Mouse (Mus musculus): ENCODE data around the gene Rapgef2. TPM values are rescaled to one million over a fixed set of nuclear protein-coding genes. Genes with fewer than 3 reads are reported as not detected.
"Not testable (repeated sequence)": the region's sequence is repeated elsewhere in the genome, so short reads cannot be mapped to it uniquely, and the experiment has no call there.

The Rapgef2 gene
- total RNA-seq, 2 experiments from 2014 or later: 13.5 to 20.6 TPM

GRCm38 (mm10) chr3:79202275-79203153 lies 83.8 kb downstream of the Rapgef2 start:
- DNase-seq: peak; percentile 53

GRCm38 (mm10) chr3:79196708-79197437 lies 89.4 kb downstream of the Rapgef2 start:
- DNase-seq: no peak

- no peak for DNase-seq
These were observed 91.0 kb downstream of the Rapgef2 start for GRCm38 (mm10) chr3:79195280-79195679.

- peak; percentile 47 for DNase-seq
These were observed 92.1 kb downstream of the Rapgef2 start for GRCm38 (mm10) chr3:79194111-79194793.

GRCm38 (mm10) chr3:79193001-79193400 lies 93.3 kb downstream of the Rapgef2 start:
- DNase-seq: peak; percentile 77

- DNase-seq: no peak
These were observed 94.3 kb downstream of the Rapgef2 start for GRCm38 (mm10) chr3:79191981-79192380.

GRCm38 (mm10) chr3:79191471-79191870 lies 94.8 kb downstream of the Rapgef2 start:
- DNase-seq: no peak

GRCm38 (mm10) chr3:79190377-79190776 lies 95.9 kb downstream of the Rapgef2 start:
- DNase-seq: no peak

GRCm38 (mm10) chr3:79187912-79188311 lies 98.4 kb downstream of the Rapgef2 start:
- no peak for DNase-seq

GRCm38 (mm10) chr3:79182290-79182689 lies 104.0 kb downstream of the Rapgef2 start:
- DNase-seq: no peak

GRCm38 (mm10) chr3:79181248-79181991 lies 104.9 kb downstream of the Rapgef2 start:
- peak; percentile 63 for DNase-seq

- DNase-seq: no peak
These were observed 106.2 kb downstream of the Rapgef2 start for GRCm38 (mm10) chr3:79180086-79180485.

GRCm38 (mm10) chr3:79179499-79180053 lies 106.7 kb downstream of the Rapgef2 start:
- DNase-seq: no peak

GRCm38 (mm10) chr3:79178708-79179107 lies 107.6 kb downstream of the Rapgef2 start:
- DNase-seq: peak; percentile 64

- peak; percentile 35 for DNase-seq
These were observed 108.2 kb downstream of the Rapgef2 start for GRCm38 (mm10) chr3:79178070-79178469.

- DNase-seq: no peak
These were observed 109.0 kb downstream of the Rapgef2 start for GRCm38 (mm10) chr3:79177136-79177870.

GRCm38 (mm10) chr3:79174168-79174567 lies 112.1 kb downstream of the Rapgef2 start:
- no peak for DNase-seq

- no peak for DNase-seq
These were observed 113.0 kb downstream of the Rapgef2 start for GRCm38 (mm10) chr3:79173291-79173690.

- DNase-seq: not testable (repeated sequence)
These were observed 115.2 kb downstream of the Rapgef2 start for GRCm38 (mm10) chr3:79171146-79171545.

- DNase-seq: no peak
These were observed 118.0 kb downstream of the Rapgef2 start for GRCm38 (mm10) chr3:79168168-79168827.
